Mouse (Mus musculus) kidney, adult 2 months (tissue): ENCODE measurements around the gene Stag1. TPM values are rescaled to one million over a fixed set of nuclear protein-coding genes. Genes with fewer than 3 reads are reported as not detected.

Experiments used
- DNase-seq: peaks from one replicate; pipeline ENCODE4 v3.0.0; 2021
- H3K27ac ChIP-seq: fragments of 200-500 bp; 2 replicates; pipeline ENCODE4 v1.5.1; 2012; ENCODE audit warnings: low read depth, low read length, control low read depth, inconsistent platforms; ENCODE audit not compliant: insufficient read depth
- H3K27me3 ChIP-seq: fragments of 200-500 bp; replicated peaks from 2 replicates; pipeline ENCODE4 v1.6.1; 2012; ENCODE audit warnings: mild to moderate bottlenecking, moderate library complexity, low read length, inconsistent platforms; ENCODE audit not compliant: control insufficient read depth, insufficient read depth
- H3K36me3 ChIP-seq: fragments of 200-500 bp; 2 replicates; pipeline ENCODE4 v1.6.1; 2012; ENCODE audit warnings: mild to moderate bottlenecking, moderate library complexity, low read length, inconsistent platforms; ENCODE audit not compliant: control insufficient read depth, insufficient read depth
- H3K4me1 ChIP-seq: fragments of 200-500 bp; 2 replicates; pipeline ENCODE4 v1.6.1; 2011; ENCODE audit warnings: low read length; ENCODE audit not compliant: control insufficient read depth, insufficient read depth
- H3K4me3 ChIP-seq: fragments of 200-500 bp; 2 replicates; pipeline ENCODE4 v1.5.1; 2011; ENCODE audit warnings: mild to moderate bottlenecking, low read depth, low read length, control low read depth; ENCODE audit not compliant: insufficient read depth
- CTCF ChIP-seq: fragments of 200-500 bp; conservative IDR thresholded peaks from 2 replicates; pipeline ENCODE4 v1.5.1; 2011; ENCODE audit warnings: low read depth, mild to moderate bottlenecking, control low read depth, low read length, moderate library complexity, mixed read lengths; ENCODE audit not compliant: insufficient read depth, insufficient read length
- POLR2A ChIP-seq: fragments of 200-500 bp; IDR thresholded peaks from one replicate; pipeline ENCODE4 v1.6.1; 2011; ENCODE audit warnings: low read depth, low read length, control low read depth
- WGBS: fragments of 180-500 bp; shearing (Covaris S2); methylation state at CpG from one replicate; pipeline ENCODE4 v1.1.7; 2018; 5-methylcytosine and 5-hydroxymethylcytosine counted together
- polyA plus RNA-seq: library from polyadenylated mRNA; depleted of rRNA; stranded (reverse); fragments of >200 nt; gene quantifications from 2 replicates; pipeline ENCODE4 v1.2.3, GENCODE M21; 2012

The Stag1 gene
- polyA plus RNA-seq, 1 experiment, result 5.1 TPM

GRCm38 (mm10) chr9:100917111-100917510 is 319.5 kb downstream of the Stag1 start:
- TF ChIP-seq POLR2A, result no peak
- peak; percentile 39 for TF ChIP-seq CTCF

GRCm38 (mm10) chr9:100926629-100927028 is 329.0 kb downstream of the Stag1 start:
- TF ChIP-seq POLR2A, result no peak
- TF ChIP-seq CTCF, result no peak
- H3K4me1 ChIP-seq, result no peaks in the 10 kb centered on the region
- H3K4me3 ChIP-seq, result no peak overlapping the region
- H3K36me3 ChIP-seq, result no peaks in the 10 kb centered on the region
- H3K27ac ChIP-seq, result no peak overlapping the region
- H3K27me3 ChIP-seq, result no peaks in the 10 kb centered on the region
- 73% methylated on average over 4 of the region's 4 CpGs for WGBS
- no peak for DNase-seq

More at GRCm38 (mm10) chr9:100917111-100917510, 319.5 kb downstream of the Stag1 start:
- H3K4me1 ChIP-seq, result no peaks in the 10 kb centered on the region
- no peak overlapping the region for H3K4me3 ChIP-seq
- WGBS, result 30% methylated on average over 2 of the region's 2 CpGs
- no peaks in the 10 kb centered on the region for H3K27me3 ChIP-seq
- H3K36me3 ChIP-seq, result no peaks in the 10 kb centered on the region
- H3K27ac ChIP-seq, result no peak overlapping the region
- peak; percentile 74 for DNase-seq

- Histone ChIP-seq H3K36me3 (0 out of 2 replicates have a peak, but pooled peaks cover 1% of the 10 kb centered on the region), H3K27ac (no peak overlapping the region), H3K4me3 (no peak overlapping the region), H3K4me1 (no peaks in the 10 kb centered on the region), H3K27me3 (no peaks in the 10 kb centered on the region)
- DNase-seq, result no peak
- no peak for TF ChIP-seq POLR2A
- TF ChIP-seq CTCF, result no peak
- 77% methylated on average over 2 of the region's 2 CpGs for WGBS
These were observed 344.4 kb downstream of the Stag1 start for GRCm38 (mm10) chr9:100942042-100942441.

DNA sequence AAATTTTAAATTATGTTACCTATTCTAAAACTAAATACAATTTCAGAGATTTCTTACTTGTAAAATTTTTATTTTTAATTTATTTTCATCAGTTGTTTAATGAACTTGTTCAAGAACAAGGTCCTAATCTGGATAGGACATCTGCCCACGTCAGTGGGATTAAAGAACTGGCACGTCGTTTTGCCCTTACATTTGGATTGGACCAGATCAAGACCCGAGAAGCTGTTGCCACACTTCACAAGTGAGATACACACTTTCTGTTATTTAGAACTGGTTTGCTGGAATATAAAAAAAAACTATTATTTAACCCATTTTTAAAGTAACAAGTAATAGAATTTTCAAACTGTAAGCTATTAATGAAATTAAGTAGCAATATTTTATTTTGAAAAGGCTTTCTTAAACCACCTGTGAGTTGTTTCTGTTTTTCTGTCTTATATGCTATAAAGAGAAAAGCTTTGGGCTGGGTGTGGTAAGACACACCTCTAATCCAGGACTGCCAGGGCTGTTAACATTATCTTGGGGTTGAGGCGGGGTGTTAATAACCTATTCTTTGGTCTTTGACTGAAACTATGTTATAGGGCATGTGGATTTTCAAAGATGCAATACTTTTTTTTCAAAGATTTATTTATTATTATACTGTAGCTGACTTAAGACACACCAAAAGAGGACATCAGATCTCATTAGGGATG is 347.2 kb downstream of the Stag1 start:
- TF ChIP-seq POLR2A (no peak), CTCF (no peak)
- H3K4me3 ChIP-seq, result no peak overlapping the region
- H3K27ac ChIP-seq, result no peak overlapping the region
- no peaks in the 10 kb centered on the region for H3K4me1 ChIP-seq
- H3K36me3 ChIP-seq, result 0 out of 2 replicates have a peak, but pooled peaks cover 1% of the 10 kb centered on the region
- no peaks in the 10 kb centered on the region for H3K27me3 ChIP-seq
- 93% methylated on average over 5 of the region's 5 CpGs for WGBS
- no peak for DNase-seq

DNA sequence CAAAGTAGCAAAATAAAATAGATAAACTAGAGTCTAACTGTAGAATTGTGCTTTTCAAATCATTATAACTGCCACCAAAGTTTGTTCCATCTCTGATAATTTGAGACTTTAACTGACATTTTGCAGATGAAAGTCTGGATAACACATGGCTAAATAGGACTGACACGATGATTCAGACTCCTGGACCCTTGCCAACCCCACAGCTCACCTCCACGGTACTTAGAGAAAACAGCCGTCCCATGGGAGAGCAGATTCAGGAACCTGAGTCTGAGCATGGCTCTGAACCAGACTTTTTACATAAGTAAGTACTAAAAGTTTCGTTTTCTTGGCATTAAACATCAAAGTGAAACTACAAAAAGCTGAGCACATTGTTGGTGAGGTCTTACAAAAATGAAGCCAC is 353.9 kb downstream of the Stag1 start:
- no peaks in the 10 kb centered on the region for H3K4me1 ChIP-seq
- no peak overlapping the region for H3K4me3 ChIP-seq
- H3K27ac ChIP-seq, result no peak overlapping the region
- H3K27me3 ChIP-seq, result no peaks in the 10 kb centered on the region
- WGBS, result 38% methylated on average over 4 of the region's 4 CpGs
- no peak for TF ChIP-seq CTCF
- TF ChIP-seq POLR2A, result no peak
- peak; percentile 61 for DNase-seq
- H3K36me3 ChIP-seq, result peaks cover 4% of the 10 kb centered on the region; the same call in 1 of the 2 replicates

- WGBS, result 77% methylated on average over 5 of the region's 5 CpGs
- Histone ChIP-seq H3K36me3 (no peaks in the 10 kb centered on the region), H3K27ac (no peak overlapping the region), H3K4me3 (no peak overlapping the region), H3K4me1 (no peaks in the 10 kb centered on the region), H3K27me3 (no peaks in the 10 kb centered on the region)
- no peak for DNase-seq
- TF ChIP-seq CTCF, result no peak
- TF ChIP-seq POLR2A, result no peak
These were observed 365.4 kb downstream of the Stag1 start for GRCm38 (mm10) chr9:100962903-100963427.

DNA sequence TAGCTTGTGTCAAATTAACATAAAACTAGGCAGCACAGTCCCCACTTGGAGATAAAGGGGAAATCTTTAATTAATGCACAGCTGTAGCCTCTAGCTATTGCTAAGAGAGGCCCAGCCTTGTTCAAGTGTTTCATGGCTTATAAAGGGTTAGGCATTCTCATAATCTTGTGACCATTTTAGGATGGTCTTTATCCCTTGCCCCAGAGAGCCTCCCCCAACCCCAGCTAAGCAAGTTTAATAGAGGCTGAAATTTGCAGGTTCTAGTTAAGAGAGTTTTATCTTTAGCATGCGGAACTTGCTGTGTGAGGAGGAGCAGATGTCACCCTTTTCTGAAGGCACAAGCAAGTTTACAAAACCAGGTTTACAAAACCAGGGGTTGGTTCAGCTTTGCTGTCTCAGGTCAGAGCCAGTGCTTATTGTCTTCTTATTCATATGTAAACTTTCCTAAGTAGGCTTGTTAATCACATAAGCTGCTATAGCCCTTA is 365.9 kb downstream of the Stag1 start:
- WGBS, result 88% methylated on average over 1 of the region's 1 CpGs
- H3K4me3 ChIP-seq, result no peak overlapping the region
- no peaks in the 10 kb centered on the region for H3K4me1 ChIP-seq
- no peak for DNase-seq
- TF ChIP-seq POLR2A (no peak), CTCF (no peak)
- no peaks in the 10 kb centered on the region for H3K36me3 ChIP-seq
- no peaks in the 10 kb centered on the region for H3K27me3 ChIP-seq
- H3K27ac ChIP-seq, result no peak overlapping the region
